Mouse (Mus musculus) left cerebral cortex, adult 2 months (tissue): Measurements from ENCODE around the gene Il12rb1. TPM values are rescaled to one million over a fixed set of nuclear protein-coding genes. Genes with fewer than 3 reads are reported as not detected.

ENCODE experiments used
- DNase-seq, 2 experiments: peaks; one replicate each; pipeline ENCODE4 v3.0.0; 2021 to 2022; ENCODE audit warnings: low spot score in 2 of 2, mixed read lengths in 1 of 2; ENCODE audit errors: extremely low spot score in 1 of 2
- H3K27ac ChIP-seq: fragments of 200-600 bp; 2 replicates; pipeline ENCODE4 v1.8.1; 2022
- H3K4me3 ChIP-seq: fragments of 200-600 bp; 2 replicates; pipeline ENCODE4 v1.8.1; 2022
- CTCF ChIP-seq: fragments of 200-600 bp; IDR thresholded peaks from 2 replicates; pipeline ENCODE4 v1.8.1; 2022; ENCODE audit warnings: antibody characterized with exemption, mild to moderate bottlenecking, moderate library complexity
- intact Hi-C: fragments of 180-260 bp; cut with DNase I; formaldehyde crosslinking; loops from one replicate; pipeline ENCODE4 v1.15.1; 2025
- microRNA-seq, 2 experiments: library from miRNA; unstranded; fragments of <30 nt; microRNA quantifications; one replicate each; pipeline ENCODE4 v1.2.0; 2021
- total RNA-seq, 2 experiments: library from RNA; stranded (reverse); gene quantifications; 2 replicates each; pipeline ENCODE4 v1.2.3; 2021

The Il12rb1 gene
- total RNA-seq, 2 experiments from 2014 or later: 0.77 to 0.82 TPM

DNA sequence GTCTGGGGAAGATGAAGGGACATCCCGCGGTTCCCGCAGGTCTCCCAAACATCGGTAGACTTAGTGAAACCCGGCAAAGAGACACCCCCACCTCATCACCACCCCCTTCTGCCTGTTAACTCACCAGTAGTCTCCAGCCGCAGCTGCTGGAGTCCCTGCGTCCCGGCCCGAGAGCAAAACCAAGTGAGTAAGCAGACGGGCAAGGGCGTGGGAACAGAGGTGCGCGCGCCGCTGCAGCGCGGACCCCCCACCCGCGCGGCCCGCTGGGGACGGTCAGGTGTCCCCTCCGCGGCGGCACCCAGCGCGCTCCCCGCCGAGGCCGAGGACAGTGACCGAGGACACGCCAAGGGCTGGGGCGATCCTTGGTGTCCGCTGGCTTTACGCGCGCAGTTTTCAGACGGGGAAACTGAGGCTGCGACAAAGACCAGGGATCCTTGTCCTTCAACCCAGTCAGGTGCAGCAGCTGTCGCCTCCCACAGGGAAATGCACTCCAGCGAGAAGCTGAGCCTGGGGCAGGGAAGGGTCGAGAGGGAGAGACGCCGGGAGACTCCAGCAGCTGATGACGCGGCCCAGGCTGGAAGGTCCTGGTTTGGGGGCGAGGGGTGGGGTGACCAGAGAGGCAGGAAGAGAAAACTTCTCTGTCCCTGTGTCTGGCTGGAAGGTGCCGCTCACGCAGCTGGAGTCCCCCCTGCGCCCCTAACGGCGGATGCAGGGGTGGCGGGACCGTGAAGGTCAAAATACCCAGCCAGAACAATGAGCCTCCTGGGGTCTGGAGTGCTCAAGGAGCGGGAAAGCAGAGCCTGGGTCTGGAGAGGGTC is 54.8 kb downstream of the Il12rb1 start, which contains the start of gene Kcnn1:
Gene Kcnn1, minus strand, starts transcription at position 435 of the 818 bp plus-strand sequence.
- Histone ChIP-seq H3K4me3 (peak within 1 kb of the TSS; percentile 34), H3K27ac (peak within 1 kb of the TSS; percentile 50)
- DNase-seq: no peak
- intact Hi-C loops: no loop called here
- TF ChIP-seq CTCF: no peak; the same call in 1 of the 2 replicates

GRCm38 (mm10) chr8:70863956-70864711 is 55.9 kb downstream of the Il12rb1 start:
- TF ChIP-seq CTCF: no peak
- DNase-seq: peak in 1 of 2 experiments; percentile 47
- Histone ChIP-seq H3K4me3 (peak overlapping the region; percentile 34), H3K27ac (no peak overlapping the region; the same call in 1 of the 2 replicates)
- intact Hi-C loops: no loop called here

DNA sequence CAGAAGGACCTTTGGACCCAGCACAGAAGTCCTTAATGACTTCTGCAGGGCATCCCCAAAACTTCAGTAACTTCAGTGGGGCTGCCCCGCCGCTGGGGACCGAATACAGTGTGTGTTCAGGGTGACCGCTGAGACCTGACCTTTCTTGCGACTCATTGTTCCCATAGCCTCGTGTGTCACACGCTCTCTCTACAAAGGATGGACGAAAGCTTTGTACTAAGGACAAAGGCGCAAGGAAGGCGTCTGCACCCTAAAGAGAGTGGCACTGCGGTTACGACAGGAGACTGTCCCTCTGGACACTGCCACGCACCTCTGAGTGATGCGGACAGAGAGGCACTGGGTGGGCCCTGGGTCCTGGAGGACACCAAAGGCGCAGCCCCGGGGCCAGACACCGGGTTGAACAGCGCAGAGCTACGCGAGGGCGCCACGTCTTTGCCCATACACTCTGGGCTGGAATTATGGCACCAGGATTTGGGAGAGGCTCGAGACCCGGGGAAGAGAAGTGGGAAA is 56.5 kb downstream of the Il12rb1 start:
- no peak for DNase-seq
- intact Hi-C loops: no loop called here
- Histone ChIP-seq H3K27ac (peak overlapping the region; percentile 93), H3K4me3 (peak overlapping the region; percentile 62)
- no peak for TF ChIP-seq CTCF

GRCm38 (mm10) chr8:70865350-70866000 is 57.2 kb downstream of the Il12rb1 start:
- H3K27ac ChIP-seq: peak overlapping the region; percentile 93
- DNase-seq: peak; percentile 98 to 99

DNA sequence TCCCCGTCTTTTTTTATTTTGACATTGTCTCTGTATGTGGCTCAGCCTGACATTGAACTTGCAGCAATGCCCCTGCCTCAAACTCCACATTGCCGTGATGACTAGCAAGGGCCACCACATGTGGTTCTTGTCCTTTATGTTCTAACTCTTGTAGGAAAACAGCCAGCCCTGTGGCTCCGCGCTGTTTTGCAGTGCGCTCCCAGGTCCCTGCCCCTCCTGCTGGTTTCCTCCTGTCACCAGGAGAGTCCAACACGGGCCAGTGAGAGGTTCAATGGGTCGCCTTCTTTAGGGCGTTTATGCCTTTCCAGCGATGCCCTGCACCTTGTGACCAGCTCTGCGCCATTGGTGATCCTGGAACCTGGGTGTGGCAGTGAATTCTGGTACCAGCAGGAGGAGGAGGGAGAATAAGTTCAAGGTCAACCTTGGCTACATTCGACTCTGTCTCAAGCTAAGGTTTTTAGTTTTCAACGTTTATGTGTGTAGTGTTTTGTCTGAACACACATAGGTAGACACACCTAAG is 57.8 kb downstream of the Il12rb1 start:
- TF ChIP-seq CTCF: no peak
- H3K4me3 ChIP-seq: peak overlapping the region; percentile 62
- DNase-seq: no peak
- H3K27ac ChIP-seq: peak overlapping the region; percentile 93
- intact Hi-C loops: no loop called here

More at GRCm38 (mm10) chr8:70865350-70866000, 57.2 kb downstream of the Il12rb1 start:
- peak overlapping the region; percentile 62 for H3K4me3 ChIP-seq
- no peak for TF ChIP-seq CTCF
- intact Hi-C loops: no loop called here

DNA sequence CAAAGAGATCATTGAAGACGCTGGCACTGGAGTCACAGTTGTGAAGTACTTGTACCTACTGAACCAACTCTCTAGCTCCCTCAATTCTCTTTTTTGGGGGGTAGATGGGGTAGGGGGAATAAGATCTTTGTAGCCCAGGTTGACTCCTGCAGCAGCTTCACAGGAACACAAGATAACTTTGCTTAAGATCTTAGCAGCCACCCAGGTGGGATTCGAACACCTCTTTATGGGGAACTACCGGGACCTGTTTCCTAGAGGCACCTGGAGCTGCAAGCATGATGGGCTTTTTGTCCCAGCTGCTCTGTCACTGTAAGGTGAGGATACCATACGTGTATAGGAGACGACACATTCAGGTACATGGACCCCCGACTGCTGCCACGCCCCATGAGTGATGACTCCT is 58.3 kb downstream of the Il12rb1 start:
- no peak for DNase-seq
- TF ChIP-seq CTCF: no peak
- no peak overlapping the region for H3K4me3 ChIP-seq
- intact Hi-C loops: no loop called here
- H3K27ac ChIP-seq: no peak overlapping the region; the same call in 1 of the 2 replicates

DNA sequence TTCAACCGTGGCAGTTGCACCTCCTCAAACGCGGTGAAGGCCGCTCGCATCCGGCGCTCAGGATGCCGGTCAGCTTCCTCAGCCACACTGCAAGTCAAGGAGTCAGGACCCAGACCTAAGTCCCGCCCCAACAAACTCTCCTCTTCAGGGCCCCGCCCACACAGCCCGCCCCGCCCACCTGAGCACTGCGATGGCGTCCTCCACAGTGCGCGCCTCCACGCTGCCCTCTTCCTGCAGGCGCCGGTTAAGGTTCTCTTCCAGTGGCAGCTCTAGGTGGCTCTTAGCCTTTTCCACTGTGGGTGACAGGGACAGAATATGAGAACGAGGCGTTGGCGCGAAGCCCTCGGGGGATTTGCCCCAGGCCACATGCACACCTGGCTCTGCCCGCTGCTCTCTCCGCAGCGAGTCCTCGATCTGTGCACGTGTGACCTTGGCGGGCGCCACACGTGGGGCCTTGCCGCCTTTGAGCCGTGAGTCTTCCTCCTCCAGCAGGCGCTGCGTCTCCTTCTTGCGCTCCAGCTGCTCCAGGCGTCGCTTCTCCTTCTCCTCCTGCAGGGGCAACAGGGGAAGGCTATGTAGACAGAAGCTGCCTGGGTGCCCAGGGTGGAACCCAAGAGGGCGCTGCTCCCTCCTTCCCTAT is 60.4 kb downstream of the Il12rb1 start:
- intact Hi-C loops: loop anchor here (1.0 kb wide), 1 partner anchor 24 kb away; no protein-coding TSS in a partner anchor
- H3K4me3 ChIP-seq: no peak overlapping the region
- DNase-seq: no peak
- H3K27ac ChIP-seq: peak overlapping the region; percentile 30
- no peak; the same call in 1 of the 2 replicates for TF ChIP-seq CTCF

DNA sequence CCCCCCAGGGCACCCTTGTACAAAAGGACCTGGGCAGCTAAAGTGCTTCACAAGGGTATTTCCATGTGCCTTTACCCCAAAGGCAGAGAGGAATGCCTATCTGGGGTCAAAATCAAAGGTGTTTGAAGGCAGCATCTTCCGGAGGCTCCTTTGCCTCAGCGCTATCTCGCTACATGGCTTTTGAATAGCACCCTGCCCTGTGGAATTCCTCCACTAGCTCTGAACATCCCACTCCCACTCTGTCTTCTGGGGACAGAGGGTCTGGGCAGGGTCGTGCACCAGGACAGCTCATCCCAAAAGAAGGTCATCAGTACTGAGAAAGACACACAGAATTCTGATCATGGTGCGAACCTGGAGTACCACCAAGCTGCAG is 60.9 kb downstream of the Il12rb1 start:
- intact Hi-C loops: loop anchor here (1.0 kb wide), 1 partner anchor 25 kb away; no protein-coding TSS in a partner anchor
- Histone ChIP-seq H3K27ac (peak overlapping the region; percentile 30), H3K4me3 (no peak overlapping the region)
- no peak for TF ChIP-seq CTCF
- DNase-seq: no peak

GRCm38 (mm10) chr8:70869601-70870041 is 61.4 kb downstream of the Il12rb1 start:
- TF ChIP-seq CTCF: peak; percentile 94
- no peak overlapping the region for H3K4me3 ChIP-seq
- DNase-seq: peak; percentile 78
- intact Hi-C loops: loop anchor here (1.0 kb wide), 1 partner anchor 25 kb away; no protein-coding TSS in a partner anchor
- H3K27ac ChIP-seq: peak overlapping the region; percentile 37

Small RNAs within 50 kb of the gene (microRNA-seq; reads per million reads assigned to microRNA genes)
- 8.1 to 12.2 reads per million in 2 experiments for gene Mir7240

Other genes with a start within 250 kb of the Il12rb1 start
- gene Isyna1, start 214.1 kb upstream of the Il12rb1 start, total RNA-seq: 10 to 100 TPM; 52.9 to 55.3 TPM
- gene Ssbp4, start 199.6 kb upstream of the Il12rb1 start, total RNA-seq: 100 to 1,000 TPM; 221 to 261 TPM
- under 1 TPM; 0.70 to 0.96 TPM for gene Lrrc25, start 192.3 kb upstream of the Il12rb1 start, total RNA-seq
- not detected for gene Gdf15, start 176.0 kb upstream of the Il12rb1 start, total RNA-seq
- 10 to 100 TPM; 15.5 to 17.5 TPM for gene Pgpep1, start 148.1 kb upstream of the Il12rb1 start, total RNA-seq
- gene Lsm4, start 135.2 kb upstream of the Il12rb1 start, total RNA-seq: 10 to 100 TPM; 62.1 to 62.9 TPM
- gene Jund, start 109.5 kb upstream of the Il12rb1 start, total RNA-seq: 100 to 1,000 TPM; 247 to 264 TPM
- gene Iqcn, start 105.0 kb upstream of the Il12rb1 start, total RNA-seq: under 1 TPM; 0.16 to 0.21 TPM
- not detected for gene Gm3336, start 89.9 kb upstream of the Il12rb1 start, total RNA-seq
- gene Pde4c, start 84.7 kb upstream of the Il12rb1 start, total RNA-seq: 1 to 10 TPM; 1.9 to 3.0 TPM
- gene Rab3a, start 53.8 kb upstream of the Il12rb1 start, total RNA-seq: 100 to 1,000 TPM; 808 to 835 TPM
- gene Mpv17l2, start 47.5 kb upstream of the Il12rb1 start, total RNA-seq: 10 to 100 TPM; 33.3 to 35.7 TPM
- gene Pik3r2, start 31.7 kb upstream of the Il12rb1 start, total RNA-seq: 100 to 1,000 TPM; 159 to 160 TPM
- gene Mast3, start 3.4 kb upstream of the Il12rb1 start, total RNA-seq: 100 to 1,000 TPM; 369 to 386 TPM
- gene Arrdc2, start 31.3 kb downstream of the Il12rb1 start, total RNA-seq: 10 to 100 TPM; 19.5 to 20.7 TPM
- gene Kcnn1, start 54.8 kb downstream of the Il12rb1 start, total RNA-seq: 10 to 100 TPM; 20.0 to 20.4 TPM
- 10 to 100 TPM; 94.8 to 99.0 TPM for gene Ccdc124, start 65.5 kb downstream of the Il12rb1 start, total RNA-seq
- 10 to 100 TPM in 1 of 2 experiments, 1 to 10 TPM in 1; 9.9 to 10.3 TPM for gene Slc5a5, start 84.3 kb downstream of the Il12rb1 start, total RNA-seq
- 100 to 1,000 TPM; 588 to 633 TPM for gene Rpl18a, start 89.0 kb downstream of the Il12rb1 start, total RNA-seq
- gene Map1s, start 97.5 kb downstream of the Il12rb1 start, total RNA-seq: 10 to 100 TPM; 80.4 to 95.7 TPM